Mouse (Mus musculus) pancreas, adult 10 weeks (tissue): Measurements from ENCODE around the gene Tmem130. TPM values are rescaled to one million over a fixed set of nuclear protein-coding genes. Genes with fewer than 3 reads are reported as not detected.

Source experiments
- polyA plus RNA-seq: library from polyadenylated mRNA; stranded (reverse); fragments of 350-450 nt; fragmentation: Illumina TruSeq; extraction: RNeasy Lipid Tissue Mini Kit (QIAGEN cat#74804); gene quantifications from one replicate; pipeline ENCODE4 v1.2.3, GENCODE M21; 2015; ENCODE audit warnings: low read depth, low replicate concordance; ENCODE audit not compliant: insufficient read depth

Gene Tmem130
- 0.57 TPM for polyA plus RNA-seq

DNA sequence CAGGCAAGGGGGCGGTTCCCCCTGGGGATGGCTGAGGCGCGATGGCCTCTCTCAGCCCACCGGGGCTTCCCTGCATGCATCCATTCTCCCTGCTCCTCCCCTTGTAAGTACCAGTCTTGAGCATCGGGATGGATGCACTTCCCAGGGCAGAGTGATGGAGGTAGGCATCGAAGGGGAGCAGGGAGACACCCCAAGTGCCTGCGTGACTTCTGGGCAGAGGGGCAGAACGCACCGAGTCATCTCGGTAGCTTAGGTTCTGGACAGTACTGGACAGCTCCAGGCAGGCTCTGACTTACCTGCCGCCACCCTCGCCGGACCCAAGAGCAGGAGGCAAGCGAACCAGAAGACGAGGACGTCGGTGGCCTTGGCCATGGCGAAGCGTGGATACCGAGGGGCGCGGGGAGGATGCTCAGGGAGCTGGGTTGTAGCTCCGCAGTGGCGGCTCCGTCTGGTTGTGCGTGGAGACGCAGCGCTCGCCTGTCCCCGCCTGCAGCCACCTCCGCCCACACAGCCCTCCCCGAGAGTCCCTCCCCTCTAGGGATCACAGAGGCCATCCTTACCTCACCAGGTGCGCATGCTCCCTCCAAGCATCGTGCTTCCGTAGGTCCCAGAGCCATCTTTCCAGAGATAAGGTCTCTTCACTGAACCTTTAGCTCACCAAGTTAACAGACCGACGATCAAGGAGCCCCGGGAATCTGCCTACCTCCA is at the start of gene Tmem130:
Tmem130 (minus strand) TSS at position 658 of the 708 bp plus-strand sequence.

DNA sequence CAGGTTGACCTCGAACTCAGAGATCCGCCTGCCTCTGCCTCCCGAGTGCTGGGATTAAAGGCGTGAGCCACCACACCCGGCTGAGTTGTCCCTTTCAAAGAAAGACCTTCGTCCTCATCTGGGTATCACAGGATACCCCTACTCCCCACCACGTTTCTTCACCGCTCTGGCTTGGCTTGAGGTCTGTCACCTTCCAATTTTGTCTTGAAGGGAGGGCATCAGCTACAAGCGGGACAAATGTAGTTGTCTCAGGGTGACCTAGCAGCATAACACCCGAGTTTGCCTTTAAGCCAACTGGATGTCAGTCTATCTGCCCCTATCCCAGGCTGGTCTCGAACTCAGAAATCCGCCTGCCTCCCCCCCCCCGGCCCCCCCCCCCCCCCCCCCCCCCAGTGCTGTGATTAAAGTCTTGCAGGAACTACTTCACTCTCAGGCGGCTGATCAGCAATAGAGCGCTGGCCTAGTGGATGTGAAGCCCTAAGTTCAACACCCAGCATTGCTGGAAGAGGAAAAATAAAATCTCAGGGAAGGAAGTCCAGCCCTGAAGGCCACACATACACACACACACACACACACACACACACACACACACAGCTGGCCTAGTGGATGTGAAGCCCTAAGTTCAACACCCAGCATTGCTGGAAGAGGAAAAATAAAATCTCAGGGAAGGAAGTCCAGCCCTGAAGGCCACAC is 5.6 kb upstream of the Tmem130 start, which contains the start of gene Trrap:
Trrap (plus strand) TSS at position 627 of the 693 bp plus-strand sequence.

Other genes with a start within 250 kb of the Tmem130 start
- gene Nptx2, start 215.9 kb downstream of the Tmem130 start, polyA plus RNA-seq, result not detected
- 20.2 TPM for gene Trrap, start 5.9 kb upstream of the Tmem130 start, polyA plus RNA-seq
- 4.0 TPM for gene Smurf1, start 204.0 kb upstream of the Tmem130 start, polyA plus RNA-seq